Mouse (Mus musculus) layer of hippocampus, adult 9-10 months (tissue): ENCODE measurements around the gene Gm47985.

Experiments
- DNase-seq: peaks from one replicate; pipeline ENCODE4 v3.0.0; 2022; ENCODE audit warnings: low spot score

Gm47985 gene

GRCm38 (mm10) chr1:151222561-151223267, 40.4 kb downstream of the Gm47985 start:
- no peak for DNase-seq

DNA sequence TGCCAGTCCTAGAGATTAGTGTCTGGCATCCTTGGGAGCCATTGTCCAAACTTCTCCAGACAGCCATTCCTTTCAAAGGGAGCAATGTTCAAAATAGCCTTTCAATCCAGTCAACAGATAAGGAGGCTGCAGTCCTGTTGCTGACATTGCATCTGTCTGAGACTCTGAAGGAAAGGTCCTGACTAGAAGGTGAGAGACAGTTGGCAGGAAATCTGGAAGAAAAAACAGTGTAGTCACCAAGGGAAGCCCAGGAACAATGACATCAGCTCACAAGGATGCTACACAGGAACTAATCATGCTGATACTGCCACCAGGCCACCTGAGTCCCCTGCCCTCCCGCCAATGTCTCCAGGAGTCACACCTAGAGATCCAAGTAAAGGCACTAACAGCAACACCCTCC, 41.0 kb downstream of the Gm47985 start:
- DNase-seq, result no peak

DNA sequence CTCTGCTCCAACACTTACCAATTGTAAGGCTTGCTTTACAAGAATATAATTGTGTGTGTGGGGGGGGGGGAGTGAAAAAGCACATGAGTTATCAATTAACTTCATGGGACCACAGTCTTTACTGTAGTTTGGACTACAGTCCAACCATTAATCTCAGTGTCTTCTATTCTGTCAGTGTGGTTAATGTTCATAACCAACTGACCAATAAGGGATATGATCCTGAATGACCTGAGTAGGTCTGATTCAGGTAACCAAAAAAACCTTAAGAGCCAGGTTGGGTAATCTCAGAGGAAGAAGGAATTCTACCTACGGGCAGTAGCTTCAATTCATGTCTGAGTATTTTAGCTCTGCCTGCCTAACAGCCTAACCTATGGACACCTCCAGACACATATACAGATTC, 42.2 kb downstream of the Gm47985 start:
- DNase-seq, result no peak

GRCm38 (mm10) chr1:151227506-151227905, 45.2 kb downstream of the Gm47985 start:
- DNase-seq, result no peak

- no peak for DNase-seq
Measured at GRCm38 (mm10) chr1:151228320-151228989, 46.1 kb downstream of the Gm47985 start.

DNA sequence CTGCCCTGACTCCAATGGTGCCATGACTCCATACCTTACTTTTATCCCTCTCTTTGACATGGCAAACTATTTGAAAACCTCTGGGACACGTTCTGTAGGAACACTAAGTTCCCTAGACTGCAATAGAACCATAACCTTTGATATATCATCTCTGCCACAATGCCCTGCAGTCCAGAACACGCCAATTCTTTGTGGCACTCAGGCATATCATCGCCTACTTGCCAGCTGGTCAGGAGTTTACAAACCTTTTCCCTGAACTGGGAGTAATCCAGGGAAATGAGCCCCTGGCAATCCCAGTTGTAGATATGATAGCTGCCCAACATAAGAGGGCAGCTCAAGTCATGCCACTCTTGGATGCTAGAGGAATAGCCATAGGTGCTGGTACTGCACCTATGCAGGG, 50.0 kb downstream of the Gm47985 start:
- no peak for DNase-seq

DNA sequence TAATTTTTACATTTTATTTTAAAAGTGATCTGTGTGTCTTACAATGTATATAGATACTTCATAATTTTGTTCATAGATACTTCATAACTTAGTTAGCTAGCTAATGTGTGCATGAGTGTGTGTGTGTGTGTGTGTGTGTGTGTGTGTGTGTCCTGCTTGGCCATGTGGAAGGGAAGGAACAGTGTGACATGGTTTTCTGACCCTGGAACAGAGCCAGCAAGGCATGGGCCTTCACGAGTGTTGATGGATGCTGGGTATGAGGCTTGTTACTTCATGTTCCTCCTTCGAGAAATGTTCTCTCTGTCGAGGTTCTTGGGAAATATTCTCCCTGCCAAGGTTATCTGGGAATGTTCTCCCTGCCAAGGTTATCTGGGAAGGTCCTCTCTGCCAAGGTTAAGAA, 51.4 kb downstream of the Gm47985 start:
- no peak for DNase-seq
